Mouse (Mus musculus): ENCODE data around the gene Hsd17b13. TPM values are rescaled to one million over a fixed set of nuclear protein-coding genes. Genes with fewer than 3 reads are reported as not detected.
A peak's percentile ranks its signal among the peaks of the same experiment; 100 is the strongest.

The Hsd17b13 gene
- polyA plus RNA-seq, 1 experiment from 2014 or later, result 0.20 TPM

GRCm38 (mm10) chr5:104021597-104022378 lies 44.6 kb upstream of the Hsd17b13 start, which contains the start of gene Hsd17b11:
Hsd17b11 (minus strand) TSS chr5:104021919.
- peaks cover 19% of the 10 kb centered on the region; the same call in 1 of the 2 replicates for H3K4me1 ChIP-seq (ENCODE audit: insufficient read depth, low read depth, low read length)
- under 1% methylated on average over 31 of the region's 31 CpGs for WGBS
- H3K27ac ChIP-seq (ENCODE audit: low read length), result peak within 1 kb of the TSS; percentile 97
- ATAC-seq (peak; percentile 96), DNase-seq (ENCODE audit: low spot score) (peak; percentile 96)
- peak within 1 kb of the TSS; percentile 79 for H3K9ac ChIP-seq (replicated peaks; ENCODE audit: low read depth)
- no peaks in the 10 kb centered on the region for H3K27me3 ChIP-seq (replicated peaks; ENCODE audit: insufficient read depth, low read length)
- peak within 1 kb of the TSS; percentile 68 for H3K4me2 ChIP-seq (replicated peaks; ENCODE audit: low read depth, low read length)
- no peak for TF ChIP-seq CTCF (IDR thresholded peaks at IDR 0.05)
- peak; percentile 59; the same call in 1 of the 2 replicates for TF ChIP-seq EP300 (IDR thresholded peaks at IDR 0.05)
- peak within 1 kb of the TSS; percentile 63 for H3K4me3 ChIP-seq (ENCODE audit: low read depth, low read length)
- no peaks in the 10 kb centered on the region for H3K9me3 ChIP-seq (ENCODE audit: low read length)
- H3K36me3 ChIP-seq (ENCODE audit: insufficient read depth, low read length), result 0 out of 2 replicates have a peak, but pooled peaks cover 14% of the 10 kb centered on the region

- peaks cover 12% of the 10 kb centered on the region; the same call in 1 of the 2 replicates for H3K36me3 ChIP-seq (ENCODE audit: insufficient read depth, low read length)
- ATAC-seq (no peak), DNase-seq (ENCODE audit: low spot score) (peak; percentile 23)
- H3K9me3 ChIP-seq (ENCODE audit: low read length), result no peaks in the 10 kb centered on the region
- no peak overlapping the region for H3K27ac ChIP-seq (ENCODE audit: low read length)
- TF ChIP-seq CTCF (IDR thresholded peaks at IDR 0.05) (no peak), EP300 (IDR thresholded peaks at IDR 0.05) (no peak)
- no peak overlapping the region for H3K4me3 ChIP-seq (ENCODE audit: low read depth, low read length)
- H3K4me1 ChIP-seq (ENCODE audit: insufficient read depth, low read depth, low read length), result no peaks in the 10 kb centered on the region
- H3K27me3 ChIP-seq (replicated peaks; ENCODE audit: insufficient read depth, low read length), result no peaks in the 10 kb centered on the region
- H3K9ac ChIP-seq (replicated peaks; ENCODE audit: low read depth), result no peak overlapping the region
- H3K4me2 ChIP-seq (replicated peaks; ENCODE audit: low read depth, low read length), result no peak overlapping the region
Observed at GRCm38 (mm10) chr5:104011419-104011818, 34.2 kb upstream of the Hsd17b13 start.

DNA sequence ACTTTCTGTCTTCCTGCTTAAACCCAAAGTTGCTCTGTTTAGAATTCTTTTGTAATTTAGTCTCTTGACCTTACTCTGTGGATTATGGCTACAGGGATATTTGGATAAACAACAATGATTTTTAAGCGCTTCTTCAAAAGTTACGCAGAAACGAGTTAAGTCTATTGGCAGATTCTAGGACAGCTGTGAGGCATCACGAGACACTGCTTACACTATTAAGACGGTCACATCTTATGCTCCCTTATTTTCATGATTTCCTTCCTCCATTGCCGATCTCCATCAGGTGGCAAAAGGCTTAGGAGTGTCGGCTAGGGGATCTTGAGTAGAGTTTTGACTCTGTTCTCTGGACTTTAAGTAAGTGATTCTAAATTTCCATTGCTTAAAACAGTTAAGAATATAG lies 33.1 kb upstream of the Hsd17b13 start:
- DNase-seq (ENCODE audit: low spot score), result peak; percentile 27
- no peak for ATAC-seq

DNA sequence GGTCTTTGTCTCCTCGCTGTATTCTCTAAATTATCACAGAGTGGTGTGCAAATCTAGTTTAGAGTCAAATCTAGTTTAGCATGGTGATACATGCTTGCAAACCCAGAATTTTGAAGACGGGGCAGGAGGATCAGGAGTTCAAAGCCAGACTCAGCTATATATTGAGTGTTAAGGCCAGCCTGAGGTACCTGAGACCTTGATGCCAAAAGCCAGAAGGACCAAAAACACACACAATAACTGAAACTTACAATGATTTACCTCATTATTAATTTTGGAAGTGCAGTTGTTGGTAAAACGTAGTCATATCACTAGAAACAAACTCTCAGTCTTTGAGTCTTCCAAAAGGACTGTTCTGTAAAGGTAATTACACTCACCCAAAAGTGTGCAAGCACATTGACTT lies 32.2 kb upstream of the Hsd17b13 start:
- ATAC-seq, result no peak

More for the DNA sequence above, 33.1 kb upstream of the Hsd17b13 start:
- Histone ChIP-seq H3K9ac (replicated peaks; ENCODE audit: low read depth) (no peak overlapping the region), H3K9me3 (ENCODE audit: low read length) (no peaks in the 10 kb centered on the region), H3K27me3 (replicated peaks; ENCODE audit: insufficient read depth, low read length) (no peaks in the 10 kb centered on the region), H3K36me3 (ENCODE audit: insufficient read depth, low read length) (peaks cover 8% of the 10 kb centered on the region; the same call in 1 of the 2 replicates), H3K27ac (ENCODE audit: low read length) (no peak overlapping the region), H3K4me1 (ENCODE audit: insufficient read depth, low read depth, low read length) (no peaks in the 10 kb centered on the region), H3K4me2 (replicated peaks; ENCODE audit: low read depth, low read length) (no peak overlapping the region), H3K4me3 (ENCODE audit: low read depth, low read length) (no peak overlapping the region)
- 73% methylated on average over 7 of the region's 7 CpGs for WGBS
- TF ChIP-seq EP300 (IDR thresholded peaks at IDR 0.05) (no peak), CTCF (IDR thresholded peaks at IDR 0.05) (no peak)

GRCm38 (mm10) chr5:104007801-104008200 lies 30.6 kb upstream of the Hsd17b13 start:
- H3K36me3 ChIP-seq (ENCODE audit: insufficient read depth, low read length), result peaks cover 11% of the 10 kb centered on the region; the same call in 1 of the 2 replicates
- no peak for TF ChIP-seq CTCF (IDR thresholded peaks at IDR 0.05)
- no peak for TF ChIP-seq EP300 (IDR thresholded peaks at IDR 0.05)
- no peak for DNase-seq (ENCODE audit: low spot score)
- no peak for ATAC-seq
- H3K9me3 ChIP-seq (ENCODE audit: low read length), result no peaks in the 10 kb centered on the region
- H3K4me1 ChIP-seq (ENCODE audit: insufficient read depth, low read depth, low read length), result no peaks in the 10 kb centered on the region
- 77% methylated on average over 5 of the region's 5 CpGs for WGBS
- no peak overlapping the region for H3K9ac ChIP-seq (replicated peaks; ENCODE audit: low read depth)
- H3K27me3 ChIP-seq (replicated peaks; ENCODE audit: insufficient read depth, low read length), result no peaks in the 10 kb centered on the region
- no peak overlapping the region for H3K4me2 ChIP-seq (replicated peaks; ENCODE audit: low read depth, low read length)
- no peak overlapping the region for H3K4me3 ChIP-seq (ENCODE audit: low read depth, low read length)
- H3K27ac ChIP-seq (ENCODE audit: low read length), result no peak overlapping the region

More for the DNA sequence above, 32.2 kb upstream of the Hsd17b13 start:
- Histone ChIP-seq H3K4me2 (replicated peaks; ENCODE audit: low read depth, low read length) (no peak overlapping the region), H3K9me3 (ENCODE audit: low read length) (no peaks in the 10 kb centered on the region), H3K27ac (ENCODE audit: low read length) (no peak overlapping the region), H3K4me1 (ENCODE audit: insufficient read depth, low read depth, low read length) (no peaks in the 10 kb centered on the region), H3K9ac (replicated peaks; ENCODE audit: low read depth) (no peak overlapping the region), H3K36me3 (ENCODE audit: insufficient read depth, low read length) (peaks cover 8% of the 10 kb centered on the region; the same call in 1 of the 2 replicates), H3K27me3 (replicated peaks; ENCODE audit: insufficient read depth, low read length) (no peaks in the 10 kb centered on the region), H3K4me3 (ENCODE audit: low read depth, low read length) (no peak overlapping the region)
- 92% methylated on average over 3 of the region's 3 CpGs for WGBS
- TF ChIP-seq EP300 (IDR thresholded peaks at IDR 0.05) (no peak), CTCF (IDR thresholded peaks at IDR 0.05) (no peak)
- no peak for DNase-seq (ENCODE audit: low spot score)

- TF ChIP-seq CTCF (IDR thresholded peaks at IDR 0.05) (no peak), EP300 (IDR thresholded peaks at IDR 0.05) (no peak)
- no peak overlapping the region for H3K4me2 ChIP-seq (replicated peaks; ENCODE audit: low read depth, low read length)
- H3K27me3 ChIP-seq (replicated peaks; ENCODE audit: insufficient read depth, low read length), result no peaks in the 10 kb centered on the region
- no peak overlapping the region for H3K9ac ChIP-seq (replicated peaks; ENCODE audit: low read depth)
- no peaks in the 10 kb centered on the region for H3K9me3 ChIP-seq (ENCODE audit: low read length)
- no peak overlapping the region for H3K4me3 ChIP-seq (ENCODE audit: low read depth, low read length)
- WGBS, result 78% methylated on average over 3 of the region's 3 CpGs
- no peak for ATAC-seq
- no peak overlapping the region for H3K27ac ChIP-seq (ENCODE audit: low read length)
- H3K36me3 ChIP-seq (ENCODE audit: insufficient read depth, low read length), result peaks cover 13% of the 10 kb centered on the region; the same call in 1 of the 2 replicates
- H3K4me1 ChIP-seq (ENCODE audit: insufficient read depth, low read depth, low read length), result no peaks in the 10 kb centered on the region
- DNase-seq (ENCODE audit: low spot score), result no peak
Observed at GRCm38 (mm10) chr5:104006811-104007210, 29.6 kb upstream of the Hsd17b13 start.
